Mouse (Mus musculus) embryonic facial prominence, embryonic 11.5 days (tissue): ENCODE data around the gene Col1a2. TPM values are rescaled to one million over a fixed set of nuclear protein-coding genes. Genes with fewer than 3 reads are reported as not detected.

ENCODE experiments used
- ATAC-seq: fragments of 200-750 bp; cut with Nextera tagmentation; replicated peaks from 2 replicates; pipeline ENCODE4 v1.8.0; 2017; ENCODE audit warnings: low read depth; ENCODE audit not compliant: insufficient number of reproducible peaks, low FRiP score, low TSS enrichment
- DNase-seq: peaks from one replicate; pipeline ENCODE4 v3.0.0-alpha.2; 2015; ENCODE audit warnings: low spot score
- H3K27ac ChIP-seq: fragments of 300-500 bp; sonication (generic); replicated peaks from 2 replicates; pipeline ENCODE4 v1.5.1; 2014; ENCODE audit warnings: mild to moderate bottlenecking, low read depth, low read length, control low read depth
- H3K27me3 ChIP-seq: fragments of 300-500 bp; sonication (generic); 2 replicates; pipeline ENCODE4 v1.6.1; 2014; ENCODE audit warnings: mild to moderate bottlenecking, low read length, moderate library complexity, mixed read lengths; ENCODE audit not compliant: control insufficient read depth, insufficient read depth
- H3K36me3 ChIP-seq: fragments of 300-500 bp; sonication (generic); replicated peaks from 2 replicates; pipeline ENCODE4 v1.6.1; 2014; ENCODE audit warnings: low read depth, mild to moderate bottlenecking, low read length, moderate library complexity, mixed read lengths; ENCODE audit not compliant: control insufficient read depth, insufficient read depth
- H3K4me1 ChIP-seq: fragments of 300-500 bp; sonication (generic); 2 replicates; pipeline ENCODE4 v1.6.1; 2014; ENCODE audit warnings: low read length, mixed read lengths; ENCODE audit not compliant: control insufficient read depth, insufficient read depth
- H3K4me2 ChIP-seq: fragments of 300-500 bp; sonication (generic); 2 replicates; pipeline ENCODE4 v1.6.1; 2014; ENCODE audit warnings: low read depth, mild to moderate bottlenecking, control low read depth, low read length, moderate library complexity
- H3K4me3 ChIP-seq: fragments of 300-500 bp; sonication (generic); 2 replicates; pipeline ENCODE4 v1.5.1; 2014; ENCODE audit warnings: low read depth, low read length, control low read depth
- H3K9ac ChIP-seq: fragments of 300-500 bp; sonication (generic); replicated peaks from 2 replicates; pipeline ENCODE4 v1.6.1; 2014; ENCODE audit warnings: mild to moderate bottlenecking, control low read depth, low read length
- H3K9me3 ChIP-seq: fragments of 300-500 bp; sonication (generic); replicated peaks from 2 replicates; pipeline ENCODE4 v1.6.1; 2016; ENCODE audit warnings: mild to moderate bottlenecking, low read length, inconsistent platforms, mixed read lengths; ENCODE audit not compliant: control insufficient read depth
- WGBS: fragments of 180-500 bp; shearing (Covaris S2); extraction: QIAGEN DNeasy Blood & Tissue Kit; methylation state at CpG from one replicate; pipeline ENCODE4 v1.1.7; 2014; 5-methylcytosine and 5-hydroxymethylcytosine counted together
- polyA plus RNA-seq: library from polyadenylated mRNA; unstranded; fragments of >200 nt; fragmentation: Nextera tagmentation; extraction: Ambion mirVana; gene quantifications from 2 replicates; pipeline ENCODE4 v1.2.1, GENCODE M21; 2014

Col1a2 gene
- polyA plus RNA-seq, 1 experiment from 2014 or later = 225 TPM

- ATAC-seq (peak; percentile 89), DNase-seq (peak; percentile 92)
- peak overlapping the region; percentile 60 for H3K4me2 ChIP-seq
- H3K9me3 ChIP-seq = no peaks in the 10 kb centered on the region
- peak overlapping the region; percentile 62 for H3K9ac ChIP-seq
- no peaks in the 10 kb centered on the region for H3K27me3 ChIP-seq
- whole genome bisulfite sequencing = 0% methylated on average over 30 of the region's 31 CpGs
- H3K36me3 ChIP-seq = no peaks in the 10 kb centered on the region
- H3K27ac ChIP-seq = peak overlapping the region; percentile 74
- peak overlapping the region; percentile 52 for H3K4me3 ChIP-seq
- no peaks in the 10 kb centered on the region for H3K4me1 ChIP-seq
These were observed 764 bp downstream of the Col1a2 start for GRCm38 (mm10) chr6:4505158-4505997.

DNA sequence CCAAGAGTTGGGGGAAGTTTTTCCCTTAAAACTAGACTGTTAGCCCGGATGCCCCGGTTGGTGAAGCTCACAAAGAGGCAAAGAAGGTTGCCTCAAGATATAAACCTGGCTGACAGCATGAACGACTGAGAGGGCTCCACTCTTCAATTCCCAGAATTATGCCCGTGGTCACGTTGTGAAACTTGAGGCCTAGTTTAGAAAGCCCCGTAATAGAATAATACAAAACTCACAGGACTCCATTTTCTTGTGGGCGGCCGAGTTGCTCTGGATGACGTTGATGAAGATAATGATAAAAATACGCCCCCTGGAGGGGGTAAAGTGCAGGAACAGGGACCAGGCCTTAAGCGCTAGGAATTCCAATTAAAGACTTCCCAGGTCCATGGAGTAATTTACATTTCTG is 1.5 kb downstream of the Col1a2 start:
- Histone ChIP-seq H3K27me3 (no peaks in the 10 kb centered on the region), H3K9ac (peak overlapping the region; percentile 62), H3K4me2 (peak overlapping the region; percentile 60), H3K4me3 (peak overlapping the region; percentile 52), H3K36me3 (no peaks in the 10 kb centered on the region), H3K27ac (peak overlapping the region; percentile 49; the same call in 1 of the 2 replicates), H3K9me3 (no peaks in the 10 kb centered on the region), H3K4me1 (no peaks in the 10 kb centered on the region)
- peak; percentile 86 for DNase-seq
- no peak for ATAC-seq
- 1% methylated on average over 11 of the region's 11 CpGs for WGBS

DNA sequence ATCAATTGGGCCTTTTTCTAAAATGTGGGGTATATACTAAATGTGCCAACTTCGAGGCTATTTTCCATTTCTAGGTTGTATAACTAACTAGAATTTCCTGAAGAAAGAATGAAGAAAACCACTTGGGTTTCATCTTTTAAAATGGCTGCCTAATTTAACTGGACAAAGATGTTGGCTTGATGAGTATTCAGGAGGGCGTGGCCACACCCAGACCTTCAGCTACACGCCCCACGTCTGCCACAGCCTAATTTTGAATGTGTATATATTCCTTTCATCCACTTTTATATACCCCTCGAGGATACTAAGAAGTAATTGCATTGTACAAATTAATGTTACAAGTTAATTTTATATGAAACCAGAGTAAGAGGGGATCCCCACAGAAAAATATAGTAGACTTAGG is 2.2 kb downstream of the Col1a2 start:
- 60% methylated on average over 5 of the region's 5 CpGs for WGBS
- Histone ChIP-seq H3K27ac (no peak overlapping the region), H3K27me3 (no peaks in the 10 kb centered on the region), H3K4me3 (peak overlapping the region; percentile 52), H3K4me2 (peak overlapping the region; percentile 60), H3K36me3 (no peaks in the 10 kb centered on the region), H3K9me3 (no peaks in the 10 kb centered on the region), H3K9ac (no peak overlapping the region; the same call in 1 of the 2 replicates), H3K4me1 (no peaks in the 10 kb centered on the region)
- peak; percentile 25 for DNase-seq
- no peak for ATAC-seq

DNA sequence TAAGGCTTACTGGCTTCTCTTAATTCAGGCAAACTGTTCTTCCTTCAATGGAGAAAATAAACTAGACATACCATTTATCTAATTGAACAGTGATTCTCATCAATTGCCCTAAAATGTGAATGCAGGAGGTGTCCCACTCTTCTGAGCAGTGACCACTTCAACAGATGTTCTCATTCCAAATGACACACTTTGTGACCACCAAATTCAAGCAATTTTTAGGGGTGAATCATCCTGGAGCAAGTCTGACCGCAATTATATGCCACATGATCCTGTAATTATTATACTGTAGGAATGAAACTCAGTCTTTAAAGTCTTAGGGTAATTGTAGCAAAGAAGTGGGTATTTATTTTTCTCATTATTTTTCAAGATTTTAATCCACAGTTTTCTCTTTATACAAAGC is 2.7 kb downstream of the Col1a2 start:
- WGBS = 44% methylated on average over 1 of the region's 1 CpGs
- Histone ChIP-seq H3K27me3 (no peaks in the 10 kb centered on the region), H3K36me3 (no peaks in the 10 kb centered on the region), H3K4me2 (peak overlapping the region; percentile 40), H3K4me3 (peak overlapping the region; percentile 52), H3K9me3 (no peaks in the 10 kb centered on the region), H3K4me1 (no peaks in the 10 kb centered on the region), H3K27ac (no peak overlapping the region), H3K9ac (no peak overlapping the region)
- DNase-seq = peak; percentile 16
- no peak for ATAC-seq

DNA sequence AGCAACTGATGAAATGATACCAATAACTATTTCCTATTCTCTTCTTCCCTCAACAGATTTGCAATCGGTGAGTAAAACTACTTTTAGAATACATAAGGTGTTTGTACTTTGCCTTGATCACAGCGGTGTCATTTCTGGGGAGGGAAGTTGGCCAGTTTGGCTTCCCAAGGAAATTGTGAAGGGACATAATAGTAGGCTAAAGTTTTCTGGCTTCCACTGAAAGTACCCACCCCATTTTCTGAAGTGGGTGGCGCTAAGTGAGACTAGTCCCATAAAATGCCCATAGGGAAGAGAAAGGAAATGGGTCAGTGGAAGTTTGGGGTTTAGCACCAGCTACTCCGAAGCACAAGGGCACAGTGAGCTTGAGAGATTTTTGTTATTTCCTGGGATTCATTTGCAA is 3.7 kb downstream of the Col1a2 start:
- no peak overlapping the region for H3K9ac ChIP-seq

GRCm38 (mm10) chr6:4509395-4509794 is 4.8 kb downstream of the Col1a2 start:
- DNase-seq (no peak), ATAC-seq (no peak)
- Histone ChIP-seq H3K27me3 (no peaks in the 10 kb centered on the region), H3K4me1 (no peaks in the 10 kb centered on the region), H3K4me3 (no peak overlapping the region), H3K27ac (no peak overlapping the region), H3K4me2 (no peak overlapping the region), H3K36me3 (no peaks in the 10 kb centered on the region), H3K9ac (no peak overlapping the region), H3K9me3 (no peaks in the 10 kb centered on the region)
- WGBS = 80% methylated on average over 4 of the region's 4 CpGs

More for the DNA sequence above, 3.7 kb downstream of the Col1a2 start:
- H3K36me3 ChIP-seq = no peaks in the 10 kb centered on the region
- H3K27ac ChIP-seq = no peak overlapping the region
- no peak overlapping the region for H3K4me2 ChIP-seq
- no peak overlapping the region for H3K4me3 ChIP-seq
- DNase-seq = no peak
- no peaks in the 10 kb centered on the region for H3K27me3 ChIP-seq
- no peaks in the 10 kb centered on the region for H3K9me3 ChIP-seq
- no peaks in the 10 kb centered on the region for H3K4me1 ChIP-seq
- 84% methylated on average over 4 of the region's 4 CpGs for WGBS
- no peak for ATAC-seq

GRCm38 (mm10) chr6:4514671-4515070 is 10.1 kb downstream of the Col1a2 start:
- no peaks in the 10 kb centered on the region for H3K36me3 ChIP-seq
- 97% methylated on average over 2 of the region's 2 CpGs for WGBS

GRCm38 (mm10) chr6:4521031-4521430 is 16.4 kb downstream of the Col1a2 start:
- H3K27ac ChIP-seq = no peak overlapping the region
- H3K9me3 ChIP-seq = no peaks in the 10 kb centered on the region
- no peak overlapping the region for H3K4me2 ChIP-seq
- H3K4me3 ChIP-seq = no peak overlapping the region
- ATAC-seq = no peak
- H3K36me3 ChIP-seq = no peaks in the 10 kb centered on the region; the same call in 1 of the 2 replicates
- no peaks in the 10 kb centered on the region for H3K27me3 ChIP-seq
- no peak overlapping the region for H3K9ac ChIP-seq
- no peaks in the 10 kb centered on the region for H3K4me1 ChIP-seq
- no peak for DNase-seq
- 76% methylated on average over 3 of the region's 3 CpGs for WGBS

More at GRCm38 (mm10) chr6:4514671-4515070, 10.1 kb downstream of the Col1a2 start:
- H3K4me2 ChIP-seq = no peak overlapping the region
- no peaks in the 10 kb centered on the region for H3K27me3 ChIP-seq
- H3K4me3 ChIP-seq = no peak overlapping the region
- ATAC-seq (no peak), DNase-seq (no peak)
- H3K27ac ChIP-seq = no peak overlapping the region
- H3K9me3 ChIP-seq = no peaks in the 10 kb centered on the region
- no peaks in the 10 kb centered on the region for H3K4me1 ChIP-seq
- no peak overlapping the region for H3K9ac ChIP-seq
